In genomic region chr8:102612146-102612545, GRCm38 (mm10) we compare ENCODE assay signal across 17 mouse cellular contexts.
"Had no signal": no experiment of that assay in that cellular context is flagged by ENCODE, and none has a peak within 500 bp of the region (broad histone marks: within the 10 kb centered on the region; RNA-seq: fewer than 3 reads in every experiment).

No protein-coding gene starts in this region.

- H3K36me3 ChIP-seq: midbrain, embryonic 10.5 days; midbrain, embryonic 12.5 days; neural tube, embryonic 13.5 days; neural tube, embryonic 15.5 days had no signal

- H3K9ac ChIP-seq: lung, embryonic 14.5 days; midbrain, embryonic 12.5 days; neural tube, embryonic 13.5 days; neural tube, embryonic 15.5 days had no signal

- DNase-seq: lung, adult 18-20 months; lung, embryonic 14.5 days; lung, postnatal 10 days; lung, postnatal 4 days; midbrain, embryonic 14.5 days; right cerebral cortex, adult 18-20 months; right cerebral cortex, postnatal 25 days; right cerebral cortex, postnatal 4 days; spleen, adult 18-20 months; thymus, adult 18-20 months; thymus, postnatal 14 days; thymus, postnatal 36 days had no signal

- H3K27ac ChIP-seq: midbrain, embryonic 10.5 days; midbrain, embryonic 12.5 days; neural tube, embryonic 13.5 days; neural tube, embryonic 15.5 days had no signal

- H3K9me3 ChIP-seq: midbrain, embryonic 10.5 days; midbrain, embryonic 12.5 days; neural tube, embryonic 13.5 days; neural tube, embryonic 15.5 days had no signal

- H3K4me2 ChIP-seq: lung, embryonic 14.5 days; midbrain, embryonic 12.5 days; neural tube, embryonic 13.5 days; neural tube, embryonic 15.5 days had no signal

- H3K27me3 ChIP-seq: midbrain, embryonic 12.5 days; neural tube, embryonic 13.5 days; neural tube, embryonic 15.5 days had no signal

- H3K4me3 ChIP-seq: midbrain, embryonic 10.5 days; midbrain, embryonic 12.5 days; myocyte; neural tube, embryonic 13.5 days; neural tube, embryonic 15.5 days had no signal

- H3K4me1 ChIP-seq: midbrain, embryonic 10.5 days; midbrain, embryonic 12.5 days; neural tube, embryonic 13.5 days; neural tube, embryonic 15.5 days had no signal
